Mouse (Mus musculus) pancreas, adult 10 weeks (tissue): ENCODE results near the gene Prr14l. TPM values are rescaled to one million over a fixed set of nuclear protein-coding genes. Genes with fewer than 3 reads are reported as not detected.

Source experiments
- polyA plus RNA-seq: library from polyadenylated mRNA; stranded (reverse); fragments of 350-450 nt; fragmentation: Illumina TruSeq; extraction: RNeasy Lipid Tissue Mini Kit (QIAGEN cat#74804); gene quantifications from one replicate; pipeline ENCODE4 v1.2.3, GENCODE M21; 2015; ENCODE audit warnings: low read depth, low replicate concordance; ENCODE audit not compliant: insufficient read depth

The Prr14l gene
- 2.3 TPM for polyA plus RNA-seq

DNA sequence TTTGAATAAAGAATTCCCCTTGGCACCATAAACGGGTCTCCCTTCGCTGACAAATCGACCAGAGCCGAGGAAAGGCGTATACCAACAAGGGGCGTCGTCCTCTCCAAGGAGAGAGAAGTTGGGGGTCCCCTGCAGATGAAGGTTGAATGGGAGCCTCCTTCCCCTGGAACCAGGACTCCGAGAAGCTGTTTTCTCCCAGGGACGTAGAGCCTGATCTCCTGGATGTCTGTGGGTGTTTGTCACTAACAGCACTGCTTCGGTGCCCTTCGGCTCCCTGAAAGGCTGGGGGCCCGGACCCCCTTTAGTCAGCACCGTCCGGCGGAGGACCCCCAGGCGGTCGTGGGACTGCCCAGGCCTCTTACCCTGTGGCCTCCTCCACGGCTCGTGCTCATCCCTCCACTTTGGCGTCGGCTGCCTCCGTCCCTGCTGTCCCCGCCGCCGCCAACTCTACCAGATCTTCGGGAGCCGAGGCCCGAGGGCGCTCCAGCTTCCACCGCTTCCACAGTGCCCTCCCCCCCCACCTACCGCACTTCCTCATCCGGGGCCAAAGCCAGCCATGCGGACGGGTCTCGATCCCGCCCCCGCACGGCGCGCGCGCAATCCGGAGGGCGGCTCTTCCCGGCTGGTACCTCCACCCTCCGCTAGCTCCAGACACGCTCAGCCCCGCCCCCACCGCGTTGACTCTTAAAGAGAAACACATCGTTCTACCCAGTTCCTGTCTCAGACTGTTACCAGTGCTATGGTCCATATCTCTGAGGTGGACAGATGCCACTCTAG lies at the start of gene Prr14l:
TSS of gene Prr14l (minus strand) at position 526 of the 777 bp plus-strand sequence.

DNA sequence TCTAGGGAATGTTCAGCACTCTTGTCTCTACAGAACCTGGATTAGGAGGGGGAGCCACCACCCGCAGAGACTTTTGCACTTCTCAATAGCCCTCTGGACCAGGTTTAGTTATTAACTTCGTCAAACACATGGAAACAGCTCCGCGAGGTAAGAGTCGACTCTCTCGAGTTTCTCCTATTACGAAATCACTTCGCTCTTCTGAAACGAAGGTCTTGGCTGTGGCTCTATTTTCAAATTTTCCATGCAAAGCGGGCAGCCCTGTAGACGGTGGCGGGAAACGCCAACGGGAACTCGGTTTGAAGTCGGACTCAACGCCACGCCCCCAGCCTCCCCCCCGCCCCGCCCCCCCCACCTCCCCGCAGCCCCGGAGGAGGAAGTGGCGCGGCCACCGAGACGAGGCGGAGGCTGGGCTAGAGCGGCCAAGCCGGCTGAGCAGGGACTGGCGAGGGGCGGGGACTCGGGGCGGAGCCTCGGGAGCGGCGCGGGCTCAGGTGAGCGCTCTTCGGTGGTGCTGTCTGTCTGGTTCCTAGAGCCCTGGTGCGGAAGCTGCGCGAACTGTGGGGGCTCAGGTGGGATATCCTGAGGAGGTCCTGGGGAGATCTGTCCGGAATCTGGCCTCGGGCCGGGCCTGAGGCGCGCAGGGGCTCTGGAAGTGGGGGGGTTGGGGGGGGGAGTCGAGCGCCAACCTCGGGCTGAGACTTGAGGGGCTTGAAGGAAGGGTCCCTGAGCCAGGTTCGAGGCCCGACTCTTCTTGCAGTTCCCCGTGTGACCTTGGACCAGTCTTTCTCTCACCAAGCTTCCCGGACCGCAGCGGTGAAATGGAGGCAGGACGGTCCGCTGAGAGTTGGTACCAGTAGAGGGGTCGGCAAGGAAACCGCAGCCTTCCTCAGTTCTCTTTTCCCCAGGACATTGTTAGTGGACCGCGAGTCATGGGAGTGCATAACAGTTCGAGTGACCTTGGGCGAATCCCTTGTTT lies 9.5 kb upstream of the Prr14l start, which contains the start of gene Depdc5:
TSS of gene Depdc5 (plus strand) at position 449 of the 976 bp plus-strand sequence.

DNA sequence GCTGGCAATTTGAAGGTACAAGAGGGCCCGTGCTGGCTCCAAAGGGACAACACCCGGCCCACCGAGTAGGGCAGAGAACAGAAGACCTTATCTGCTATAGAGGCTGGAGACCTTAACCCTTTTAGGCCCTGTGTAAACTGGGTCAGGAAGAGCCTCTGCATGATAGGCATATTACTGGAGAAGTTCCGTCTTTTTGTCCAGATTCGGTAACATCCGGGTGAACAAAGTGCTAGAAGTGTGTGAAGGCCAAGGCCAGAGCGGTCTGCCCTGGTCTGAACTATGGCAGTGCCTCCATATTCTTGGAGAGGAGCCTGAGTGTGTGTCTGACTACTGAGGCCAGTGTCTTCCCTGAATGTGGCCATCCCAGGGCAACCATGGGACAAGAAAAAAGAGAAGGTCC lies 27.0 kb downstream of the Prr14l start, which contains the start of gene Gm20671:
TSS of gene Gm20671 (minus strand) at position 101 of the 400 bp plus-strand sequence.

DNA sequence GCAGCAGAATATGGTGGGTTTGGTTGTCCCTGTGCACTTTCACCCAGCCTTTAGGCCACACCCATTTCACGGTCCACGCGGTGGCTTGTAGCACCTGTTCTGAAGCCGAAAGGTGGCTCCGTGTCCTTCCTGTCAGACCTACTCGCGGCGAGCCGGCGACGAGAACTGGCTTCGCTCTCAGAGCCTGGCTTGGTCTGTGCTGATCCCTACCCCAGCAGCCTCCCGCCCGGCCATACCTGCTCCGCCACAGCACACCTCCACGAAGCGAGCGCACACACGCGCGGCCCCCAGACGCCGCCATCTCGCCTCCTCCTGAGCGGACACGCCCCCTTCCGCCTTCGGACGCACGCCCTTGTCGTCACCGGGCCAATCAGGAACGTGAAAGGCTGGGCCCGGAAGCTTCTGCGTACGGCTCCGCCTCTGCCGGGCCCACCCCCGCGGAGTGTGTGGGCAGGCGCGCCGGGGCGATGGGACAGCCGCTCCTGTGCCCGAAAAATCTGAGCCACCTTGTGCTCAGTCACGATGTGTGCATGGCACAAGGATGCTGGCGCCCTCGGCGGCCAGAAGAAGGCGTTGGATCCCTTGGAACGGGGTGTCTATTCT lies 68.6 kb downstream of the Prr14l start, which contains the start of gene Pisd:
TSS of gene Pisd (minus strand) at position 334 of the 603 bp plus-strand sequence.

Other genes starting within 250 kb of the Prr14l start
- gene Yes1, start 243.1 kb downstream of the Prr14l start, polyA plus RNA-seq = 4.1 TPM
- gene Pisd, start 68.6 kb downstream of the Prr14l start, polyA plus RNA-seq = 11.2 TPM
- gene Gm20671, start 27.1 kb downstream of the Prr14l start, polyA plus RNA-seq = not detected
- 3.2 TPM for gene Depdc5, start 9.4 kb upstream of the Prr14l start, polyA plus RNA-seq
- gene Ywhah, start 164.6 kb upstream of the Prr14l start, polyA plus RNA-seq = 31.6 TPM
- gene Slc5a1, start 250.0 kb upstream of the Prr14l start, polyA plus RNA-seq = 1.6 TPM